Mouse (Mus musculus) embryonic fibroblast, embryonic 13.5 days (primary cell): Measurements from ENCODE around the gene Clrn2. TPM values are rescaled to one million over a fixed set of nuclear protein-coding genes. Genes with fewer than 3 reads are reported as not detected.
A peak's percentile ranks its signal among the peaks of the same experiment; 100 is the strongest.

Experiments
- H3K27ac ChIP-seq: 2 replicates; pipeline ENCODE4 v1.5.1; 2012; ENCODE audit warnings: low read length, control low read depth, inconsistent platforms; ENCODE audit not compliant: insufficient read depth
- H3K4me1 ChIP-seq: 2 replicates; pipeline ENCODE4 v1.6.1; 2011; ENCODE audit warnings: low read length; ENCODE audit not compliant: control insufficient read depth, insufficient read depth
- H3K4me3 ChIP-seq: 2 replicates; pipeline ENCODE4 v1.5.1; 2011; ENCODE audit warnings: mild to moderate bottlenecking, control low read depth, low read length; ENCODE audit not compliant: insufficient read depth
- CTCF ChIP-seq: IDR thresholded peaks from 2 replicates; pipeline ENCODE4 v1.5.1; 2011; ENCODE audit warnings: mild to moderate bottlenecking, control low read depth, low read length, moderate library complexity, borderline replicate concordance; ENCODE audit not compliant: insufficient read depth
- POLR2A ChIP-seq: IDR thresholded peaks from 2 replicates; pipeline ENCODE4 v1.6.1; 2011; ENCODE audit warnings: low read depth, mild to moderate bottlenecking, control low read depth, low read length, moderate library complexity
- polyA plus RNA-seq: library from polyadenylated mRNA; stranded (reverse); fragments of >200 nt; gene quantifications from 2 replicates; pipeline ENCODE4 v1.2.4, GENCODE M21; 2011; ENCODE audit warnings: low read depth; ENCODE audit not compliant: missing spikeins, insufficient read length

The Clrn2 gene
- polyA plus RNA-seq, 1 experiment = not detected

- H3K4me3 ChIP-seq = no peak overlapping the region
- no peaks in the 10 kb centered on the region for H3K4me1 ChIP-seq
- no peak for TF ChIP-seq POLR2A
- TF ChIP-seq CTCF = no peak
Observed at GRCm38 (mm10) chr5:45481125-45481524, 27.6 kb downstream of the Clrn2 start.

GRCm38 (mm10) chr5:45482607-45483006 lies 29.1 kb downstream of the Clrn2 start:
- no peaks in the 10 kb centered on the region for H3K4me1 ChIP-seq
- TF ChIP-seq CTCF = no peak
- TF ChIP-seq POLR2A = no peak
- H3K27ac ChIP-seq = no peak overlapping the region
- no peak overlapping the region for H3K4me3 ChIP-seq

More at GRCm38 (mm10) chr5:45481125-45481524, 27.6 kb downstream of the Clrn2 start:
- H3K27ac ChIP-seq = no peak overlapping the region

GRCm38 (mm10) chr5:45483654-45484053 lies 30.1 kb downstream of the Clrn2 start:
- no peak for TF ChIP-seq CTCF
- no peak for TF ChIP-seq POLR2A
- H3K27ac ChIP-seq = no peak overlapping the region
- no peak overlapping the region for H3K4me3 ChIP-seq
- H3K4me1 ChIP-seq = no peaks in the 10 kb centered on the region

GRCm38 (mm10) chr5:45491776-45492175 lies 38.2 kb downstream of the Clrn2 start:
- Histone ChIP-seq H3K4me1 (peaks cover 2% of the 10 kb centered on the region), H3K4me3 (no peak overlapping the region), H3K27ac (no peak overlapping the region)
- TF ChIP-seq POLR2A = no peak
- no peak for TF ChIP-seq CTCF

- peak within 1 kb of the TSS; percentile 59 for H3K27ac ChIP-seq
- peak within 1 kb of the TSS; percentile 90 for H3K4me3 ChIP-seq
- peaks cover 2% of the 10 kb centered on the region for H3K4me1 ChIP-seq
- TF ChIP-seq CTCF (no peak), POLR2A (peak; percentile 91)
Observed at GRCm38 (mm10) chr5:45493191-45494092, 39.9 kb downstream of the Clrn2 start, which contains the start of gene Lap3. TSS of gene Lap3 (plus strand) at chr5:45493374.

GRCm38 (mm10) chr5:45494093-45494755 lies 40.7 kb downstream of the Clrn2 start:
- Histone ChIP-seq H3K4me1 (peaks cover 2% of the 10 kb centered on the region), H3K27ac (no peak overlapping the region), H3K4me3 (peak overlapping the region; percentile 90)
- TF ChIP-seq CTCF (no peak), POLR2A (no peak)

GRCm38 (mm10) chr5:45495429-45495975 lies 42.0 kb downstream of the Clrn2 start:
- H3K4me3 ChIP-seq = no peak overlapping the region
- TF ChIP-seq POLR2A (no peak), CTCF (no peak)
- no peak overlapping the region for H3K27ac ChIP-seq
- H3K4me1 ChIP-seq = peaks cover 2% of the 10 kb centered on the region

GRCm38 (mm10) chr5:45496042-45496441 lies 42.5 kb downstream of the Clrn2 start:
- H3K27ac ChIP-seq = no peak overlapping the region
- TF ChIP-seq CTCF (no peak), POLR2A (no peak)
- H3K4me3 ChIP-seq = no peak overlapping the region
- peaks cover 2% of the 10 kb centered on the region for H3K4me1 ChIP-seq

- peaks cover 2% of the 10 kb centered on the region for H3K4me1 ChIP-seq
- no peak overlapping the region for H3K4me3 ChIP-seq
- H3K27ac ChIP-seq = no peak overlapping the region
- no peak for TF ChIP-seq CTCF
- TF ChIP-seq POLR2A = no peak
Observed at GRCm38 (mm10) chr5:45496479-45496878, 42.9 kb downstream of the Clrn2 start.
